Mouse (Mus musculus): ENCODE results near the gene Adh1.

DNA sequence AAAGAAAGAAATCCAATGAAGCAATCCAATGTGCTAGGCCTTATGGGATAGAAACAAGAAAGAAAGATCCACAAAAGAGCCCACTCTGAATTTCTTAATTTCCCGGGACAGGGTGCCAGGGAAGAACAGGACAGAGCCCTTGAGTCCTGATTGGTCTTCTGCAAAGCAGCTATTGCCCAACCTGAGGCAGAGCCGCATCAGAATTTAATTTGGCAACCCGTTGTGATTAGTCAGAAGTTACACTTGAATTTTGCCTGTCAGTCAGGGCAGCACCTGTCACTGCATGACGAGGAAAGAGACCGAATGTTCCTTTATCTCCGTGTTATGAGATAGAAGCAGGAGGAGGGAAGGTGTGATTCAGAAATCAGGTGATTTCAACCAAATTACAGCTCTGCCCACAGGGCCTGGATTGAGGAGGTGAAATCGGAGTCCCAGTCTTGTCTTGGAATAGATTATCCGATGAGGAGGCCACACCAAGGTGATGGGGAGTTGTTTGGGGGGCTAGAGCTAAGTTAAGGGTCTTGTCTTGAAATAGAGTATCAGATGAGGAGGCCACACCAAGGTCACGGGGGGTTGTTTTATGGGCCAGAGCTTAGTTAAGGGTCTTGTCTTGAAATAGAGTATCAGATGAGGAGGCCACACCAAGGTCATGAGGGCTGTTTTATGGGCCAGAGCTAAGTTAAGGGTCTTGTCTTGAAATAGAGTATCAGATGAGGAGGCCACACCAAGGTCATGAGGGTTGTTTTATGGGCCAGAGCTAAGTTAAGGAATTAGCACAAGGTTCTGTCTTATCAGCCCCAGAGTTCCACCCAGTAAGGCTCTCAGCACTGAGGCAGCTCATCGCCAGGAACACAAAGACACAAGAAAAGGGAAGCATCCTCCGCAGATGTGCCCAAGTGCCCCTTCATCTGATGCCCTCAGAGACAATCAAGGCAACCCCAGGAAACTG is at the start of gene Adh1:
- TF ChIP-seq POLR2A (IDR thresholded peaks at IDR 0.05; ENCODE audit: low read depth, low read length) (no peak), CTCF (IDR thresholded peaks at IDR 0.05; ENCODE audit: extremely low read depth, insufficient read depth, insufficient read length, insufficient replicate concordance) (no peak)

Measured in spleen, adult 2 months (tissue).